In genomic region chr2:125323347-125323746, GRCm38 (mm10) we compare ENCODE assay signal across 10 mouse cellular contexts.
DNase-seq lines count a peak whose midpoint lies in the region; ATAC-seq and TF ChIP-seq lines count a peak whose summit lies in the region.
"Had no signal": no experiment of that assay in that cellular context is flagged by ENCODE, and none has a peak within 500 bp of the region (broad histone marks: within the 10 kb centered on the region; RNA-seq: fewer than 3 reads in every experiment).

No protein-coding gene starts in this region.

- no peak overlapping the region for H3K4me3 ChIP-seq in kidney, adult 2 months (ENCODE audit: insufficient read depth, low read depth, low read length)
- H3K4me3 ChIP-seq: heart, embryonic 13.5 days had no signal

- WGBS in kidney, adult 2 months, result 47% methylated on average over 4 of the region's 4 CpGs

- no peaks in the 10 kb centered on the region for H3K27me3 ChIP-seq in kidney, adult 2 months (replicated peaks; ENCODE audit: control insufficient read depth, insufficient read depth, low read length)
- H3K27me3 ChIP-seq: heart, embryonic 13.5 days had no signal

- peak; percentile 19 for DNase-seq in kidney, adult 11 months
- DNase-seq in kidney, adult 18-20 months, result no peak
- DNase-seq in embryo, embryonic 9.5 days (ENCODE audit: extremely low spot score), result peak; percentile 31
- DNase-seq in kidney, adult 2 months, result peak; percentile 35
- peak; percentile 43 for DNase-seq in retina, embryonic 14.5 days (ENCODE audit: low spot score)
- no peak for DNase-seq in right cerebral cortex, adult 2 months (ENCODE audit: low spot score in 2 of 2)
- DNase-seq: cerebellum, postnatal 25 days had no signal

- no peak for TF ChIP-seq POLR2A in kidney, adult 2 months (IDR thresholded peaks at IDR 0.05; ENCODE audit: low read depth, low read length)

- H3K36me3 ChIP-seq in kidney, adult 2 months (ENCODE audit: control insufficient read depth, insufficient read depth, low read length), result no peaks in the 10 kb centered on the region

- no peak for ATAC-seq in megakaryocyte, adult 5-6 weeks (ENCODE audit: poor library complexity, severe bottlenecking)
- ATAC-seq: inflammation-experienced regulatory T-cells, adult 6 months had no signal

- H3K27ac ChIP-seq in kidney, adult 2 months (ENCODE audit: insufficient read depth, low read depth, low read length), result no peak overlapping the region
- H3K27ac ChIP-seq: heart, embryonic 13.5 days had no signal

- no peak for TF ChIP-seq CTCF in kidney, adult 2 months (conservative IDR thresholded peaks at IDR 0.05; ENCODE audit: insufficient read depth, insufficient read length, low read depth, low read length)

- H3K4me1 ChIP-seq in kidney, adult 2 months (ENCODE audit: control insufficient read depth, insufficient read depth, low read length), result no peaks in the 10 kb centered on the region

Comparison
In these comparisons a context has a peak if more than half of its experiments do, and no peak if none do; other contexts are left out.
1. DNase-seq: peak in kidney, adult 11 months (single experiment), embryo, embryonic 9.5 days (single experiment), kidney, adult 2 months (single experiment) and retina, embryonic 14.5 days (single experiment); none in kidney, adult 18-20 months (single experiment) and right cerebral cortex, adult 2 months (0 of 2).